Mouse (Mus musculus): Measurements from ENCODE around the gene Akirin2. TPM values are rescaled to one million over a fixed set of nuclear protein-coding genes. Genes with fewer than 3 reads are reported as not detected.

Akirin2 gene
- polyA plus RNA-seq, 1 experiment: 19.5 TPM

GRCm38 (mm10) chr4:34616146-34616545 lies 65.4 kb downstream of the Akirin2 start:
- no peaks in the 10 kb centered on the region for H3K27me3 ChIP-seq (ENCODE audit: control insufficient read depth, insufficient read depth, low read length)
- 24% methylated on average over 8 of the region's 8 CpGs for WGBS
- peaks cover 7% of the 10 kb centered on the region for H3K4me1 ChIP-seq (ENCODE audit: control insufficient read depth, insufficient read depth, insufficient read length, low read length)
- TF ChIP-seq POLR2A (IDR thresholded peaks at IDR 0.05; ENCODE audit: low read depth, low read length): no peak
- TF ChIP-seq CTCF (IDR thresholded peaks at IDR 0.05; ENCODE audit: extremely low read depth, insufficient read length, insufficient replicate concordance, low read depth, low read length): no peak
- peak overlapping the region; percentile 95 for H3K4me3 ChIP-seq (ENCODE audit: low read depth, low read length)
- H3K27ac ChIP-seq (ENCODE audit: insufficient read depth, low read depth, low read length): peak overlapping the region; percentile 68
- H3K36me3 ChIP-seq (ENCODE audit: control insufficient read depth, insufficient read depth, low read length): no peaks in the 10 kb centered on the region

Other genes with a start within 250 kb of the Akirin2 start
- 1.9 and 3.4 TPM in 2 replicates for gene Orc3, start 64.0 kb downstream of the Akirin2 start, polyA plus RNA-seq (2012; rRNA removed)
- gene Rars2, start 64.0 kb downstream of the Akirin2 start, polyA plus RNA-seq (2012; rRNA removed): 3.0 and 5.6 TPM in 2 replicates
- gene Slc35a1, start 136.5 kb downstream of the Akirin2 start, polyA plus RNA-seq (2012; rRNA removed): 5.4 and 5.5 TPM in 2 replicates
- gene Cfap206, start 179.3 kb downstream of the Akirin2 start, polyA plus RNA-seq (2012; rRNA removed): not detected in 2 replicates
- gene Gm136, start 205.3 kb downstream of the Akirin2 start, polyA plus RNA-seq (2012; rRNA removed): not detected in 2 replicates
- gene Smim8, start 227.5 kb downstream of the Akirin2 start, polyA plus RNA-seq (2012; rRNA removed): 0.41 and 0.66 TPM in 2 replicates

Measured in small intestine, adult 2 months (tissue).